Mouse (Mus musculus) erythroblast, embryonic 14.5 days (primary cell): ENCODE data around the gene Agbl1.

Experiments used
- GATA1 ChIP-seq: IDR thresholded peaks from 2 replicates; pipeline ENCODE4 v1.6.1; 2012; ENCODE audit warnings: low read length, inconsistent platforms, mixed read lengths
- TAL1 ChIP-seq: IDR thresholded peaks from 3 replicates; pipeline ENCODE4 v1.6.1; 2012; ENCODE audit warnings: low read length, inconsistent platforms, mixed read lengths

GRCm38 (mm10) chr7:76560564-76561258 is 331.0 kb downstream of the Agbl1 start:
- TF ChIP-seq TAL1 = no peak
- TF ChIP-seq GATA1 = no peak
